Mouse (Mus musculus): Measurements from ENCODE around the gene Ltbp3.

Gene Ltbp3

GRCm38 (mm10) chr19:5730314-5731186 lies 10.2 kb upstream of the Ltbp3 start:
- no peak for DNase-seq (ENCODE audit: low read depth, low spot score)
- Histone ChIP-seq H3K36me3 (ENCODE audit: control insufficient read depth, insufficient read depth, low read length, poor library complexity, severe bottlenecking) (no peaks in the 10 kb centered on the region), H3K27me3 (ENCODE audit: control insufficient read depth, insufficient read depth, low read length, poor library complexity, severe bottlenecking) (no peaks in the 10 kb centered on the region)

DNA sequence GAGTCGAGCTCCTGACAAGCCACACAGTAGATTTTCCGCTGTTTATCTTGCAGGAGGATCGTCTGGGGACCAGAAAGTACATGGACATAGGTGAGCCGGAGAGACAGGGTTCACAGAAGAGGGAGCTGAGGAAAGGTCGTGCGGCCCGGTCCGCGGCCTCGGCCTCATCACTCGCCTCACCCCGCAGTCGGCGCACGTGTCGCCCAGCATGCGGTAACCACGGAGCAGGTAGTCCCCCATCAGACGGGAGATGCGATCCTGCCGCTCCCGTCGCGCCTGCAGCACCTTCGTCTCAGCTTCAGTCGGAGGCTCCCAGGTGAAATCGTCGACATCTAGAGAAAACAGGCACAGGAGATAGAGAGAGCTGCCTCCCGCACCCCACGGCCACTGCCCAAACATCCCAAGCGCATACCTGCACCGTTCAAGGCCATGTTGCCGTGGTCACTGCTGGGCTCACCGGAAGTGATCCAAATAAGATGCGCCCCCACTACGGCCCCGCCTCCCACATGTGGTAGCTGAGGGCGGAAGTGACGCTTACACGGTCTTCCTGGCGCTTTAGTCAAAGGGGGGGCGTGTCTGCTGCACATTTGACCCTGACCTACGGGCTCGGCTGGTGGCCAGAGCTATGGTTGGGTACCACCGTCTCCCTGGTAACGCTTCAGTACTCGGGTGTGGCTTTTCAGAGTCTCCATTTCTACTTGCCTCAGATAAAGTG lies 9.3 kb upstream of the Ltbp3 start:
- peak; percentile 94 for DNase-seq (ENCODE audit: low read depth, low spot score)
- H3K27me3 ChIP-seq (ENCODE audit: control insufficient read depth, insufficient read depth, low read length, poor library complexity, severe bottlenecking) = no peaks in the 10 kb centered on the region
- no peaks in the 10 kb centered on the region for H3K36me3 ChIP-seq (ENCODE audit: control insufficient read depth, insufficient read depth, low read length, poor library complexity, severe bottlenecking)

DNA sequence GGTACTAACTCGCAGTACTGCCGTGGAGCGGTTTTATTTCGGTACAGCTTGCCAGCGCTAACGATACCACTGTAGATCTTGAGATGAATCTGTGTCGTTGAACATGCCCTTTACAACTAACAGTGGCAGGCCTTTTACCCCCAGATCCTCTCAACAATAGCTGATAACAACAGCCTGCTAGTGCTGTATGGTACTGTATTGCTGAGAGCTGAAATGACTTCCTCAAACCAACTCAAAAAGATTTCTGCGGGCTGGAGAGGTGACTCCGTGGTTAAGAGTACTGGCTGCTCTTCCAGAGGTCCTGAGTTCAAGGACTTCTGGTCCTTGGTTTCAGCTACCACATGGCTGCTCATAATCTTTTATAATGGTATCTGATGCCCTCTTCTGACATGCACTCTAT lies 6.4 kb upstream of the Ltbp3 start:
- DNase-seq (ENCODE audit: low read depth, low spot score) = no peak
- Histone ChIP-seq H3K27me3 (ENCODE audit: control insufficient read depth, insufficient read depth, low read length, poor library complexity, severe bottlenecking) (no peaks in the 10 kb centered on the region), H3K36me3 (ENCODE audit: control insufficient read depth, insufficient read depth, low read length, poor library complexity, severe bottlenecking) (no peaks in the 10 kb centered on the region)

- Histone ChIP-seq H3K27me3 (ENCODE audit: control insufficient read depth, insufficient read depth, low read length, poor library complexity, severe bottlenecking) (no peaks in the 10 kb centered on the region; the same call in 1 of the 2 replicates), H3K36me3 (ENCODE audit: control insufficient read depth, insufficient read depth, low read length, poor library complexity, severe bottlenecking) (no peaks in the 10 kb centered on the region)
- no peak for DNase-seq (ENCODE audit: low read depth, low spot score)
Measured at GRCm38 (mm10) chr19:5739446-5739845, 1.3 kb upstream of the Ltbp3 start.

GRCm38 (mm10) chr19:5741641-5742240 lies 1.0 kb downstream of the Ltbp3 start:
- Histone ChIP-seq H3K36me3 (ENCODE audit: control insufficient read depth, insufficient read depth, low read length, poor library complexity, severe bottlenecking) (no peaks in the 10 kb centered on the region), H3K27me3 (ENCODE audit: control insufficient read depth, insufficient read depth, low read length, poor library complexity, severe bottlenecking) (no peaks in the 10 kb centered on the region; the same call in 1 of the 2 replicates)
- no peak for DNase-seq (ENCODE audit: low read depth, low spot score)

DNA sequence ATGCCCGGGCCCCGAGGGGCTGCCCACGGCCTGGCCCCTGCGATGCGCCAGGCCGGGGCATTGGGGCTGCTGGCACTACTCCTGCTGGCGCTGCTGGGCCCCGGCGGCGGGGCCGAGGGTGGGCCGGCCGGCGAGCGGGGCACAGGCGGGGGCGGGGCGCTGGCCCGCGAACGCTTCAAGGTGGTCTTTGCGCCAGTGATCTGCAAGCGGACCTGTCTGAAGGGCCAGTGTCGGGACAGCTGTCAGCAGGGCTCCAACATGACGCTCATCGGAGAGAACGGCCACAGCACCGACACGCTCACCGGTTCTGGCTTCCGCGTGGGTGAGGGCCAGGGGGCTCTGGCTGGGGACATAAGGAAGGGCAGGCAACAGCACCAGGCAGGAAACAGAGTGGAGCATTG lies 1.5 kb downstream of the Ltbp3 start:
- Histone ChIP-seq H3K36me3 (ENCODE audit: control insufficient read depth, insufficient read depth, low read length, poor library complexity, severe bottlenecking) (no peaks in the 10 kb centered on the region), H3K27me3 (ENCODE audit: control insufficient read depth, insufficient read depth, low read length, poor library complexity, severe bottlenecking) (no peaks in the 10 kb centered on the region; the same call in 1 of the 2 replicates)
- no peak for DNase-seq (ENCODE audit: low read depth, low spot score)

- DNase-seq (ENCODE audit: low read depth, low spot score) = no peak
- Histone ChIP-seq H3K36me3 (ENCODE audit: control insufficient read depth, insufficient read depth, low read length, poor library complexity, severe bottlenecking) (no peaks in the 10 kb centered on the region), H3K27me3 (ENCODE audit: control insufficient read depth, insufficient read depth, low read length, poor library complexity, severe bottlenecking) (no peaks in the 10 kb centered on the region; the same call in 1 of the 2 replicates)
Measured at GRCm38 (mm10) chr19:5743576-5743975, 2.9 kb downstream of the Ltbp3 start.

- DNase-seq (ENCODE audit: low read depth, low spot score) = no peak
- Histone ChIP-seq H3K36me3 (ENCODE audit: control insufficient read depth, insufficient read depth, low read length, poor library complexity, severe bottlenecking) (no peaks in the 10 kb centered on the region), H3K27me3 (ENCODE audit: control insufficient read depth, insufficient read depth, low read length, poor library complexity, severe bottlenecking) (no peaks in the 10 kb centered on the region; the same call in 1 of the 2 replicates)
Measured at GRCm38 (mm10) chr19:5745756-5746710, 5.3 kb downstream of the Ltbp3 start.

DNA sequence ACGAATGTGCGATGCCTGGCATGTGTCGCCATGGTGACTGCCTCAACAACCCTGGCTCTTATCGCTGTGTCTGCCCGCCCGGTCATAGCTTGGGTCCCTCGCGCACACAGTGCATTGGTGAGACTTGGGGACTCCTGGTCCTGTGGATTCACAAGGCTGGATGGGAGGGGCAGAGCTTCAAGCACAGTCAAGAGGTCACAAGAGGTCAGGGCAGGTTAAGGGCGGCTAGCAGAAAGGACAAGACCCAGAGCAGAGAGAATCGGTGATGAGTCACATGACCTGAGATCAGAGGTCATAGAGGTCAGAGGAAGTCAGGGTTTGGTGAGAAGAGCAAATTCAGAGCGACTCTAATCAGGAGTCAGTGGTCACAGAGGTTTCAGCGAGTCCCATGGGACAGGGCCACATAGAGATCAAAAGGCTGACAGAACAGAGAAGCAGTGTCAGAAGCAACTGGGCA lies 6.2 kb downstream of the Ltbp3 start:
- no peaks in the 10 kb centered on the region for H3K36me3 ChIP-seq (ENCODE audit: control insufficient read depth, insufficient read depth, low read length, poor library complexity, severe bottlenecking)

GRCm38 (mm10) chr19:5749476-5749875 lies 8.8 kb downstream of the Ltbp3 start:
- no peak for DNase-seq (ENCODE audit: low read depth, low spot score)
- Histone ChIP-seq H3K27me3 (ENCODE audit: control insufficient read depth, insufficient read depth, low read length, poor library complexity, severe bottlenecking) (no peaks in the 10 kb centered on the region), H3K36me3 (ENCODE audit: control insufficient read depth, insufficient read depth, low read length, poor library complexity, severe bottlenecking) (no peaks in the 10 kb centered on the region)

More for the DNA sequence above, 6.2 kb downstream of the Ltbp3 start:
- no peak for DNase-seq (ENCODE audit: low read depth, low spot score)
- H3K27me3 ChIP-seq (ENCODE audit: control insufficient read depth, insufficient read depth, low read length, poor library complexity, severe bottlenecking) = no peaks in the 10 kb centered on the region

DNA sequence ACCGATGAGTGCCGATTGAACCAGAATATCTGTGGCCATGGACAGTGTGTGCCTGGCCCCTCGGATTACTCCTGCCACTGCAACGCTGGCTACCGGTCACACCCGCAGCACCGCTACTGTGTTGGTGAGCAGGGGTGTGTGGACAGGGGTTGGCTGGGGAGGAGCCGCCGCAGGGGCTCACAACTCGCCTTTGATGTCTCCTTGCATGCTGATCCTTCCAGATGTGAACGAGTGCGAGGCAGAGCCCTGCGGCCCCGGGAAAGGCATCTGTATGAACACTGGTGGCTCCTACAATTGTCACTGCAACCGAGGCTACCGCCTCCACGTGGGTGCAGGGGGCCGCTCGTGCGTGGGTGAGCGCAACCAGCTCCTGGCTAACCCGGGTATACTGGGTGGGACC lies 10.2 kb downstream of the Ltbp3 start:
- no peak for DNase-seq (ENCODE audit: low read depth, low spot score)
- H3K36me3 ChIP-seq (ENCODE audit: control insufficient read depth, insufficient read depth, low read length, poor library complexity, severe bottlenecking) = no peaks in the 10 kb centered on the region
- H3K27me3 ChIP-seq (ENCODE audit: control insufficient read depth, insufficient read depth, low read length, poor library complexity, severe bottlenecking) = no peaks in the 10 kb centered on the region

DNA sequence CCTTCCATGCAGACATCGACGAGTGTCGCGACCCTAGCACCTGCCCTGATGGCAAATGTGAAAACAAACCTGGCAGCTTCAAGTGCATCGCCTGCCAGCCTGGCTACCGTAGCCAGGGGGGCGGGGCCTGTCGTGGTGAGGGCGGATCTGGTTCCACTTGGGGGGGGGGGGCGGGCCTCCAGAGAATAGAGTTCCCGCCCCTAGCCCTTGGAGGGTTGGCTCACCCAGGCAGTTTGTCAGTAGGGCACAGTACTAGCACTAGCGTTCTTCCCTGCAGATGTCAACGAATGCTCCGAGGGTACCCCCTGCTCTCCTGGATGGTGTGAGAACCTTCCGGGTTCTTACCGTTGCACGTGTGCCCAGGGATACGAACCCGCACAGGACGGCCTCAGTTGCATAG lies 11.0 kb downstream of the Ltbp3 start:
- no peaks in the 10 kb centered on the region for H3K27me3 ChIP-seq (ENCODE audit: control insufficient read depth, insufficient read depth, low read length, poor library complexity, severe bottlenecking)
- H3K36me3 ChIP-seq (ENCODE audit: control insufficient read depth, insufficient read depth, low read length, poor library complexity, severe bottlenecking) = no peaks in the 10 kb centered on the region
- DNase-seq (ENCODE audit: low read depth, low spot score) = peak; percentile 54

- no peak for DNase-seq (ENCODE audit: low read depth, low spot score)
- Histone ChIP-seq H3K36me3 (ENCODE audit: control insufficient read depth, insufficient read depth, low read length, poor library complexity, severe bottlenecking) (peaks cover 5% of the 10 kb centered on the region), H3K27me3 (ENCODE audit: control insufficient read depth, insufficient read depth, low read length, poor library complexity, severe bottlenecking) (no peaks in the 10 kb centered on the region)
Measured at GRCm38 (mm10) chr19:5756321-5756985, 15.7 kb downstream of the Ltbp3 start.
